Mouse (Mus musculus) urinary bladder, postnatal 25 days (tissue): ENCODE data around the gene Mocs3.

ENCODE experiments used
- DNase-seq: peaks from one replicate; pipeline ENCODE4 v3.0.0; 2022; ENCODE audit warnings: low spot score

Gene Mocs3

GRCm38 (mm10) chr2:168242841-168243240 lies 12.4 kb downstream of the Mocs3 start:
- no peak for DNase-seq

DNA sequence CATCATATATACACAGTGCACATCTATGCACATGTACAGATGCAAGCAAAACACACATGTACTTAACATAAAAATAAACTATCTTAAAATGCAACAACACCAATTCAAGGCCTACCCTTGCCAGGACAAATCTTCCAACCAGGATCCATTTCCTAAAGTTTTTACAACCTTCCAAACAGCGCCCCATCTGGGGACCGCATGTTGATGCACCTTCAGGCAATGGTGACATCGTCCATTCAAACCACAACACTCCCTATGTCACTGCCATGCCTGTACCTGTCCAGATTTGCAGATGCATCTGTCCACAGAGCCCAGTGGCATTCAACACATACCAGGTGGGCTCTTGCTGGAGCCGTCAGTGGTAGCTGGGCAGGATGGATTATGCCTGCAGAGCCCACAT lies 12.9 kb downstream of the Mocs3 start:
- DNase-seq, result no peak

- no peak for DNase-seq
Observed at GRCm38 (mm10) chr2:168245571-168245970, 15.1 kb downstream of the Mocs3 start.

GRCm38 (mm10) chr2:168248167-168248855 lies 17.9 kb downstream of the Mocs3 start:
- no peak for DNase-seq

- no peak for DNase-seq
Observed at GRCm38 (mm10) chr2:168248856-168249245, 18.4 kb downstream of the Mocs3 start.

DNA sequence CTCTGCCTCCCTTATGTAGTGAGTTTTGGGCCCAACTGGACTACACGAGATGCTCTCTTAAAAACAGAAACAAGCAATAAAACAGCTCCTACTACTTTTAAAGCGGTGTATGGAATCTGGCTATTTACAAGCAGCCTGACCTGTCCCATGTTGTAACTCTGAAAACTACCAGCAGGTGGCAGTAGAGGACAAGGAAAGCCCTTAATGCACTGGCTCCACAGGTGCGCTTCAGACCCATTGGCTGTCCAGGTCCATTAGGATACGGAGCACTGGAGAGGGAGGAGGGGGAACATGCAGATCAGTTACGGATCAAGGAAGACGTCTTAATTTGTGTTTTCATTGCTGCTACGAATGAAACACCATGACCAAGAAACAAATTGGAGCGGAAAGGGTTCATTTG lies 19.8 kb downstream of the Mocs3 start:
- DNase-seq, result peak; percentile 84

DNA sequence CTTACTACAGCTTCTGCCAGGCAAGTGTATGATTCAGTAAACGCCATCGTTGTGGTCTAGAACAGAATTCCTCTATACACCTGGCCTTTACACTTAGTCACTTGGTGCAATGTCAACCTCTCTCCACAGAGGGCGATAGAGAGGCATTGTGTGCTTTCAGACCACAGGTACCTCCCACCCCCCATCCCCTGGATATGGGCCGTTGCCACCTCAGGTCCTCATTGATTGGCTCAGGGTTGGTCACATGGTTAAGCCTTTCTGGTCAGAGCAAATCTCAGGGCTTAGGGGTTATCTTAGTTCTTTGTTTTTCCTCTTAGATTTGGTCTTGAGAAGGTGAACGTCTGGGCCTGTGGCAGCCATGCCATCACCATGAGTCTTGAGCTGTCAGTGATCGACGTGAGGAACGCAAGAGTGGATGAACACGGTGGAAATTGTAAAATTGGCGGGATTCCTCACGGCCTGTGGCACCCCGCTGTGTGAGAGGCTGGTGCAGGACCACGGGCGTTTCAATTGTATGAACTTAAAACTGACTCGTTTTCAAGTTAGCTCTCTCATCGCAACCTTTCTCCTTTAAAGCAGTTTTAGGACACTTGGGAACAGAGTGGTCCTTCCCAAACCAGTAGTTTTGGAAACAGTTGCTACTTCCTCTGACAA lies 22.3 kb downstream of the Mocs3 start:
- DNase-seq, result no peak

GRCm38 (mm10) chr2:168253822-168254221 lies 23.4 kb downstream of the Mocs3 start:
- no peak for DNase-seq

- DNase-seq, result no peak
Observed at GRCm38 (mm10) chr2:168256506-168256905, 26.1 kb downstream of the Mocs3 start.

DNA sequence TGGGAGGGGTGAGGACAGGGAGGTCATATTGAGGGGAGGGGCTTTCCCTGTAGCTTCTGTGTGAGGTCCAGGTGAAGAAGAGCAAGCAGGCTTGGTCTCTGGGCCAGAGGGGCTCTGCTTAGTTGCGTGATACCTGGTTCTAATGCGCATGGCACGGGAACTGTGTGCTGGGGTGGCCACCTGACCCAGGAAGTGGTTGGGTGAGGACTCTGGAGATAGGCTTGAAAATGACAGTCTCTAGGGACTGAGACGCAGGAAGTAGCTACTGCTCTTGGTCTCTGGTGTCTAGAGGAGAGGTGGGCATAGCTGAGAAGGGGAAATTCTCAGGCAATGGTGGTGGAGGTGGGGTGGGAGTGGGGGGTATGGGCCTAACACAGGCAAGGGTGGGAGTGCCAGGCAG lies 26.8 kb downstream of the Mocs3 start:
- DNase-seq, result no peak

DNA sequence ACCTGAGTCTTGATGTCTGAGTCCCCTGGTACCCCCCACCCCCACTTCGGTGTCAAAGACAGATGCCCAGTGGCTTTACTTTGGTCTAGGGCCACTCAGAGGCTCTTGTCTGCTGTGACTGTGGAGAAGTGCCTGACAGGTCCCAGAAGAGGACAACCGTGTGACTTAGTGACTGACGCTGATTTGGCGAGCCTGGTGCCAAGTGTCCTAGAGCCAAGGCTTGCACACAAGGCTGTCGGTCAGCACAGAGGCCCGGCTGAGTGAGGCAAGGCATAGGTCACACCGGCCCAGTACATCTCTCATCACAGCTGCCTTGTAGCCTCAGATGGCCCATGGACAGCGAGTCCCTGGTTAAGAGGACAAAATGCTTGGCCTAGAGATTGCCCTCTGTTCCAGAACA lies 28.6 kb downstream of the Mocs3 start:
- DNase-seq, result no peak

DNA sequence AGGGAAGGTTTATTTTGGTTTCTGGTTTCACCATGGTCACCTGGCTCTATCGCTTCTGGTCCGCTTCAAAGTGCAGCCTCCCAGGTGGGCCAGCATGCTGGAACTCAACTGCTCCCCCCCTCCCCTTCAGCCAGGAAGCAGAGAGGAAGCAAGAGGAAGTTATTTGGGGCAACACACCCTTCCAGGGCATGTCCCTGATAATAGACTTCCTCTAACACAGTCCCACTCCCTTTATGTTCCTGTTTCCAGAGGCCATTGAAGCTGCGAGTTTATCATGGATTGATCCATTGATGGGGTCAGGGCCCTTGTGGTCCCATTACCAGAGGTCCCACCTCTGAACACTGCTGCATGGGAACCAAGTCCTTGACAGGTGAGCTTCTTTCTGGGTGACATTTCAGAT lies 29.7 kb downstream of the Mocs3 start:
- no peak for DNase-seq

DNA sequence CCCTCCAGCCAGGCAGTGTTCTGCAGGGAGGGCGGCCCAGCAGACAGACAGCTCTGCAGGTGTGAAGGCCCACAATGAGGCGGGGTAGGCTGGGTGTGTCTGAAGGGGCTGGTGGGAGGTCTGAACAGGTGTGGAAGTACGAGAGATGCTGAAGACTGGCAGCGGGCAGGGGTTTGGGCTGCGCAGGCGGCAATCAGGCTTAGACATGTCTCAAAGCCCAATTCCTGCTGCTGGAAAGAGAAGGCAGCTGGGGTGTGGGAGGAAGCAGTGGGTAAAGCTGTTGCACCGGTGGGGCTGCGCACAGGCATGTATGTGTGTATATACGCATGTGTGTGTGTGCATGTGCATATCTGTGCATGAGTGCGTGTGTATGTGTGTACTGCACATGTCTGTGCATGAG lies 30.5 kb downstream of the Mocs3 start:
- DNase-seq, result no peak

DNA sequence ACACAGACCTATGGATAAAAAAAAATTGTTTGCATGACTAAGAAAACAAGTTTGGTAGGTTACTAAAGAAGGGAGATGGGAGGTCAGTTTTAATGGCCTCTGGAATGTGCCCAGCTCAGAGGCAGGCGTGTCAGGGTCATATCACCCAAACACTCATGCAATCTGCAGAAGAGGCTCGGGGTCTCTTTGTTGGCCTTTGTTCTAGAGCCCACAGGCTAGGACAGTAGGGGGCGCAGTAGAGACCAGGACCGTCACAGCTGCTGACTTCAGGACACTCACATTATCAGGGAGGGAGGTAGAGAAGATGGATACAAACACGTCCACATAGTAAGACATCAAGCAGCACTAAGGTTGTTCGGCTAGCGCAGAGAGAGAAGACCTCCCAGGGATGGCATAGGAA lies 37.6 kb downstream of the Mocs3 start:
- DNase-seq, result peak; percentile 49

DNA sequence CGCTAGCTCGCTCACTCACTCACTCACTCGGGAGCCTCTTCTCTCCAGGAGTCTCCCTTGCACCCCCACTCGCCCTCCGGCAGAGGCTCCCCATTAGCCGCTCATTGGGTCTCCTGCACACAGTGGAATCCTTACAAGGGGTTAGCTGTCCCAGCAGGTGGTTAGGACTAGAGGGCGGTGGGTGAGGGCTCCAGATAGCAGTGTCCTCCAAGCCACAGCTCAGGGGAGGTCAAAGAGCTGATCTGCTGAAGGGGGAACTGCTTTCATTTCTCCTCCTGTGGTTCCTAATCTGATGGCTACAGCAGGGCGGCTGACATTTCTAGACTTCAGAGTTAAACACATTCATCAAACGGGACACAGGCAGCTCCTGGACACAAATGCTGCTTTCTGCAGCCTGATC lies 43.0 kb downstream of the Mocs3 start:
- no peak for DNase-seq

- peak; percentile 74 for DNase-seq
Observed at GRCm38 (mm10) chr2:168274374-168274935, 44.0 kb downstream of the Mocs3 start.

DNA sequence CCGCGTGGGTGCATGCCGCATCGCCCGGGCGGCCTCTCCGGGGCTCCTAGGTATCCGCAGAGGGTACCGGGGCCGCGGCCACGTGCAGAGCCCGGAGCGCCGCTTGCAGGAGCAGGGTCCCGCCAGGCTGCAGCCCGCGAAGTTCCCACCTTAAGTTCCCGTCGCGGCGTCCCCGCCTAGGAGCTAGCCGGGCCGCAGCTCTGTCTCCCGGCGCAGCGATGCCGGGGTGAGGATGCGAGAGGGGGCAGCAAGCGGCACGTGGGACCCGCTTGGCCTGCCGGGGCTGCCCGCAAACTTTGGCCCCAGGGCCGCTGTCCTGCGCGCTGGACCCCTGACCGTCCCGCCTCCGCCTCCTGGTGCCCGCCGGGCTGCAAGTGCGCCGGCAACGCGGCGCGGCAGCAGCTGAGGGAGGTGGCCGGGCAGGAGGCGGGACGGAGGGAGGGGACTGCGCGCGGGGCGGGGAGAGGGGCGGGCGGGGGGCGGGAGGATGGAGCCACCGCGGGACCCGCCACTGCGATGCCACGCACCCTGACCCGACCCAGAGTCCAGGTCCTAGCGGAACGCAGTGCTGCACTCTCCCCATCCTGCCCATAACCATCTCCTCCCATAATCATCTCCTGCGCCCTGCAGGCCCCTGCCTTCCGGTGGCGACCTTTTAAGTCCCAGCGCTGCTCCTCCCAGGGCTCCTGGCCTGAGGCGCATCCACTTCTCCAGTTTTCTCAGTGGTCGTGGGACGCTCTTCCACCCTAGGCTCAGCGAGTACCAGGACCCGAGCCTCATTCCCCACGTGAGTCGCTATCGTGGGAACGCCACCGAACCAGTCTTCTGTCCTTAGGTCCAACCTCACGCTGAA lies 50.5 kb downstream of the Mocs3 start:
- DNase-seq, result peak; percentile 48

GRCm38 (mm10) chr2:168281582-168281981 lies 51.2 kb downstream of the Mocs3 start, which contains the start of gene Kcng1:
TSS of gene Kcng1 (minus strand) at chr2:168281736.
- no peak for DNase-seq
